Mouse (Mus musculus) forebrain, embryonic 14.5 days (tissue): ENCODE measurements at regions not wholly inside any gene's neighbourhood (a gene's known extent, or its start where the extent isn't known, plus 50 kb on each side); places are given as distances from the start of the nearest gene placed in this dataset.

Experiments
- ATAC-seq: fragments of 200-750 bp; cut with Nextera tagmentation; 2 replicates; pipeline ENCODE4 v1.8.0; 2017; ENCODE audit warnings: mild to moderate bottlenecking, moderate library complexity
- DNase-seq: peaks from one replicate; pipeline ENCODE4 v3.0.0-alpha.2; 2015; ENCODE audit warnings: low spot score
- H3K27ac ChIP-seq: fragments of 300-500 bp; sonication (generic); 2 replicates; pipeline ENCODE4 v1.5.1; 2014; ENCODE audit warnings: low read depth, mild to moderate bottlenecking, control low read depth, low read length, moderate library complexity
- H3K27me3 ChIP-seq: fragments of 300-500 bp; sonication (generic); replicated peaks from 2 replicates; pipeline ENCODE4 v1.6.1; 2014; ENCODE audit warnings: low read length, control low read depth, mixed read lengths; ENCODE audit not compliant: control insufficient read depth, insufficient read depth
- H3K36me3 ChIP-seq: fragments of 300-500 bp; sonication (generic); 2 replicates; pipeline ENCODE4 v1.6.1; 2014; ENCODE audit warnings: low read length, control low read depth; ENCODE audit not compliant: control insufficient read depth, insufficient read depth
- H3K4me1 ChIP-seq: fragments of 300-500 bp; sonication (generic); 2 replicates; pipeline ENCODE4 v1.6.1; 2014; ENCODE audit warnings: antibody characterized with exemption, low read length, control low read depth; ENCODE audit not compliant: control insufficient read depth, insufficient read depth
- H3K4me2 ChIP-seq: fragments of 300-500 bp; sonication (generic); 2 replicates; pipeline ENCODE4 v1.6.1; 2014; ENCODE audit warnings: mild to moderate bottlenecking, control low read depth, low read length
- H3K4me3 ChIP-seq: fragments of 300-500 bp; sonication (generic); 2 replicates; pipeline ENCODE4 v1.5.1; 2014; ENCODE audit warnings: low read depth, low read length, control low read depth
- H3K9ac ChIP-seq: fragments of 300-500 bp; sonication (generic); 2 replicates; pipeline ENCODE4 v1.6.1; 2014; ENCODE audit warnings: mild to moderate bottlenecking, low read length, control low read depth, moderate library complexity
- H3K9me3 ChIP-seq: fragments of 300-500 bp; sonication (generic); replicated peaks from 2 replicates; pipeline ENCODE4 v1.6.1; 2016; ENCODE audit warnings: low read length, control low read depth, mixed read lengths; ENCODE audit not compliant: control insufficient read depth
- WGBS: fragments of 180-500 bp; shearing (Covaris S2); extraction: QIAGEN DNeasy Blood & Tissue Kit; methylation state at CpG from one replicate; pipeline ENCODE4 v1.1.7; 2014; 5-methylcytosine and 5-hydroxymethylcytosine counted together

GRCm38 (mm10) chr5:77610496-77610895, 202.7 kb upstream of the Igfbp7 start:
- Histone ChIP-seq H3K9me3 (0 out of 2 replicates have a peak, but pooled peaks cover 4% of the 10 kb centered on the region), H3K27ac (no peak overlapping the region), H3K27me3 (no peaks in the 10 kb centered on the region), H3K9ac (no peak overlapping the region), H3K4me3 (no peak overlapping the region), H3K36me3 (no peaks in the 10 kb centered on the region), H3K4me1 (no peaks in the 10 kb centered on the region), H3K4me2 (no peak overlapping the region)
- DNase-seq (peak; percentile 39), ATAC-seq (peak; percentile 69)
- WGBS: 44% methylated on average over 6 of the region's 6 CpGs

GRCm38 (mm10) chr5:77594719-77595118, 186.9 kb upstream of the Igfbp7 start:
- H3K27me3 ChIP-seq: no peaks in the 10 kb centered on the region
- H3K4me1 ChIP-seq: no peaks in the 10 kb centered on the region
- H3K4me2 ChIP-seq: no peak overlapping the region
- 90% methylated on average over 4 of the region's 4 CpGs for WGBS
- H3K4me3 ChIP-seq: no peak overlapping the region
- no peaks in the 10 kb centered on the region for H3K36me3 ChIP-seq
- no peaks in the 10 kb centered on the region for H3K9me3 ChIP-seq
- ATAC-seq: no peak
- DNase-seq: no peak
- no peak overlapping the region for H3K27ac ChIP-seq
- H3K9ac ChIP-seq: no peak overlapping the region

- H3K9me3 ChIP-seq: no peaks in the 10 kb centered on the region
- 84% methylated on average over 3 of the region's 3 CpGs for WGBS
Measured at GRCm38 (mm10) chr5:77589252-77589651, 181.4 kb upstream of the Igfbp7 start.

GRCm38 (mm10) chr5:77581702-77582101, 173.9 kb upstream of the Igfbp7 start:
- no peak for DNase-seq
- H3K4me3 ChIP-seq: no peak overlapping the region
- peak overlapping the region; percentile 46; the same call in 1 of the 2 replicates for H3K27ac ChIP-seq
- no peak overlapping the region for H3K9ac ChIP-seq
- H3K9me3 ChIP-seq: no peaks in the 10 kb centered on the region
- no peaks in the 10 kb centered on the region for H3K36me3 ChIP-seq
- WGBS: 26% methylated on average over 6 of the region's 6 CpGs
- peak overlapping the region; percentile 30 for H3K4me2 ChIP-seq
- 0 out of 2 replicates have a peak, but pooled peaks cover 4% of the 10 kb centered on the region for H3K27me3 ChIP-seq
- H3K4me1 ChIP-seq: peaks cover 21% of the 10 kb centered on the region
- ATAC-seq: no peak

More at GRCm38 (mm10) chr5:77589252-77589651, 181.4 kb upstream of the Igfbp7 start:
- ATAC-seq (no peak), DNase-seq (no peak)
- H3K9ac ChIP-seq: no peak overlapping the region
- no peaks in the 10 kb centered on the region for H3K36me3 ChIP-seq
- H3K27ac ChIP-seq: no peak overlapping the region
- H3K4me2 ChIP-seq: no peak overlapping the region
- H3K4me3 ChIP-seq: no peak overlapping the region
- no peaks in the 10 kb centered on the region for H3K4me1 ChIP-seq
- no peaks in the 10 kb centered on the region for H3K27me3 ChIP-seq

- peak; percentile 87 for DNase-seq
- no peak overlapping the region for H3K9ac ChIP-seq
Measured at GRCm38 (mm10) chr5:77581106-77581638, 173.3 kb upstream of the Igfbp7 start.

GRCm38 (mm10) chr5:77579826-77580745, 172.2 kb upstream of the Igfbp7 start:
- no peak overlapping the region for H3K4me2 ChIP-seq

More at GRCm38 (mm10) chr5:77581106-77581638, 173.3 kb upstream of the Igfbp7 start:
- Histone ChIP-seq H3K27ac (peak overlapping the region; percentile 46; the same call in 1 of the 2 replicates), H3K4me3 (no peak overlapping the region), H3K27me3 (0 out of 2 replicates have a peak, but pooled peaks cover 4% of the 10 kb centered on the region), H3K4me1 (peaks cover 21% of the 10 kb centered on the region), H3K9me3 (no peaks in the 10 kb centered on the region), H3K36me3 (no peaks in the 10 kb centered on the region), H3K4me2 (peak overlapping the region; percentile 30)
- ATAC-seq: peak; percentile 92
- WGBS: 24% methylated on average over 6 of the region's 6 CpGs

GRCm38 (mm10) chr5:77576881-77577280, 169.0 kb upstream of the Igfbp7 start:
- H3K27me3 ChIP-seq: 0 out of 2 replicates have a peak, but pooled peaks cover 7% of the 10 kb centered on the region
- no peak for DNase-seq
- H3K27ac ChIP-seq: no peak overlapping the region
- peaks cover 25% of the 10 kb centered on the region for H3K4me1 ChIP-seq
- ATAC-seq: no peak
- H3K36me3 ChIP-seq: no peaks in the 10 kb centered on the region
- no peaks in the 10 kb centered on the region for H3K9me3 ChIP-seq
- no peak overlapping the region for H3K4me3 ChIP-seq
- no peak overlapping the region for H3K9ac ChIP-seq
- 92% methylated on average over 5 of the region's 5 CpGs for WGBS
- H3K4me2 ChIP-seq: no peak overlapping the region

More at GRCm38 (mm10) chr5:77579826-77580745, 172.2 kb upstream of the Igfbp7 start:
- H3K4me1 ChIP-seq: peaks cover 25% of the 10 kb centered on the region
- H3K9me3 ChIP-seq: no peaks in the 10 kb centered on the region
- H3K4me3 ChIP-seq: no peak overlapping the region
- no peak for DNase-seq
- H3K27ac ChIP-seq: no peak overlapping the region
- H3K36me3 ChIP-seq: no peaks in the 10 kb centered on the region
- no peak overlapping the region for H3K9ac ChIP-seq
- WGBS: 50% methylated on average over 20 of the region's 20 CpGs
- no peak for ATAC-seq
- H3K27me3 ChIP-seq: 0 out of 2 replicates have a peak, but pooled peaks cover 4% of the 10 kb centered on the region

- WGBS: 14% methylated on average over 8 of the region's 8 CpGs
- peak; percentile 60 for ATAC-seq
- 0 out of 2 replicates have a peak, but pooled peaks cover 7% of the 10 kb centered on the region for H3K27me3 ChIP-seq
- H3K9ac ChIP-seq: no peak overlapping the region
- H3K4me2 ChIP-seq: no peak overlapping the region
- H3K4me1 ChIP-seq: peaks cover 15% of the 10 kb centered on the region
- H3K36me3 ChIP-seq: no peaks in the 10 kb centered on the region
- H3K4me3 ChIP-seq: no peak overlapping the region
- no peak overlapping the region for H3K27ac ChIP-seq
- DNase-seq: peak; percentile 64
- H3K9me3 ChIP-seq: no peaks in the 10 kb centered on the region
Measured at GRCm38 (mm10) chr5:77575780-77576179, 167.9 kb upstream of the Igfbp7 start.
